In genomic region chr5:52887085-52887484, GRCm38 (mm10) we compare ENCODE assay signal across 10 mouse cellular contexts. TPM values are rescaled to one million over a fixed set of nuclear protein-coding genes. Genes with fewer than 3 reads are reported as not detected.
DNase-seq lines count a peak whose midpoint lies in the region; ATAC-seq and TF ChIP-seq lines count a peak whose summit lies in the region.
"Had no signal": no experiment of that assay in that cellular context is flagged by ENCODE, and none has a peak within 500 bp of the region (broad histone marks: within the 10 kb centered on the region; RNA-seq: fewer than 3 reads in every experiment).

No protein-coding gene starts in this region.

- H3K36me3 ChIP-seq in hindbrain, embryonic 11.5 days (ENCODE audit: control insufficient read depth, insufficient read depth, low read length), result no peaks in the 10 kb centered on the region
- no peaks in the 10 kb centered on the region for H3K36me3 ChIP-seq in hindbrain, embryonic 16.5 days (ENCODE audit: control insufficient read depth, insufficient read depth, low read length)
- H3K36me3 ChIP-seq: embryonic facial prominence, embryonic 15.5 days; midbrain, embryonic 12.5 days had no signal

- peak; percentile 61 for DNase-seq in hindbrain, embryonic 11.5 days (ENCODE audit: low spot score)
- peak; percentile 83 for DNase-seq in ES-CJ7 (ENCODE audit: low read depth, low spot score)
- DNase-seq in c-Kit-positive CD71-negative TER-119-negative erythroid progenitor cells, embryonic 14.5 days (ENCODE audit: low read depth), result peak; percentile 34
- DNase-seq in frontal cortex, postnatal 36 days (ENCODE audit: low spot score in 2 of 2), result peak; percentile 62 to 63
- DNase-seq in left cerebral cortex, adult 2 months (ENCODE audit: extremely low spot score in 1 of 2, low spot score in 2 of 2), result peak; percentile 54 to 61
- peak; percentile 67 for DNase-seq in thymus, postnatal 25 days

- H3K4me2 ChIP-seq in hindbrain, embryonic 11.5 days (replicated peaks; ENCODE audit: low read depth, low read length), result no peak overlapping the region
- no peak overlapping the region for H3K4me2 ChIP-seq in hindbrain, embryonic 16.5 days (ENCODE audit: low read length)
- H3K4me2 ChIP-seq: embryonic facial prominence, embryonic 15.5 days; midbrain, embryonic 12.5 days had no signal

- no peak for ATAC-seq in hindbrain, embryonic 11.5 days (ENCODE audit: low FRiP score)
- no peak for ATAC-seq in hindbrain, embryonic 16.5 days
- 0 out of 2 replicates have a peak, but pooled peaks have one; percentile 23 for ATAC-seq in neutrophil, adult 5-6 weeks (ENCODE audit: extremely low read depth, insufficient number of reproducible peaks, low FRiP score, poor library complexity, severe bottlenecking)

- H3K9me3 ChIP-seq in hindbrain, embryonic 11.5 days (ENCODE audit: control insufficient read depth, low read length), result no peaks in the 10 kb centered on the region
- no peaks in the 10 kb centered on the region for H3K9me3 ChIP-seq in hindbrain, embryonic 16.5 days (ENCODE audit: control insufficient read depth, low read length)
- H3K9me3 ChIP-seq: embryonic facial prominence, embryonic 15.5 days had no signal

- 51% methylated on average over 12 of the region's 12 CpGs for WGBS in hindbrain, embryonic 11.5 days
- WGBS in hindbrain, embryonic 16.5 days, result 58% methylated on average over 12 of the region's 12 CpGs

- H3K27me3 ChIP-seq in hindbrain, embryonic 11.5 days (ENCODE audit: control insufficient read depth, insufficient read depth, low read length), result no peaks in the 10 kb centered on the region
- H3K27me3 ChIP-seq in hindbrain, embryonic 16.5 days (replicated peaks; ENCODE audit: control insufficient read depth, insufficient read depth, low read length), result no peaks in the 10 kb centered on the region
- H3K27me3 ChIP-seq: embryonic facial prominence, embryonic 15.5 days; midbrain, embryonic 12.5 days had no signal

- H3K4me1 ChIP-seq in hindbrain, embryonic 11.5 days (replicated peaks; ENCODE audit: control insufficient read depth, insufficient read depth, low read length), result no peaks in the 10 kb centered on the region
- no peaks in the 10 kb centered on the region for H3K4me1 ChIP-seq in hindbrain, embryonic 16.5 days (ENCODE audit: control insufficient read depth, insufficient read depth, low read depth, low read length)
- H3K4me1 ChIP-seq: embryonic facial prominence, embryonic 15.5 days; midbrain, embryonic 12.5 days had no signal

- no peak overlapping the region for H3K27ac ChIP-seq in hindbrain, embryonic 11.5 days (ENCODE audit: low read depth, low read length)
- no peak overlapping the region for H3K27ac ChIP-seq in hindbrain, embryonic 16.5 days (ENCODE audit: low read depth, low read length)
- no peak overlapping the region for H3K27ac ChIP-seq in left cerebral cortex, adult 2 months
- H3K27ac ChIP-seq: embryonic facial prominence, embryonic 15.5 days; midbrain, embryonic 12.5 days had no signal

- peak; percentile 90 for TF ChIP-seq CTCF in left cerebral cortex, adult 2 months (IDR thresholded peaks at IDR 0.05)

- H3K9ac ChIP-seq in hindbrain, embryonic 11.5 days (ENCODE audit: low read depth, low read length), result no peak overlapping the region
- H3K9ac ChIP-seq in hindbrain, embryonic 16.5 days (ENCODE audit: low read depth, low read length), result no peak overlapping the region
- H3K9ac ChIP-seq: embryonic facial prominence, embryonic 15.5 days; midbrain, embryonic 12.5 days had no signal

- no peak overlapping the region for H3K4me3 ChIP-seq in hindbrain, embryonic 11.5 days (ENCODE audit: low read depth, low read length)
- H3K4me3 ChIP-seq in hindbrain, embryonic 16.5 days (ENCODE audit: low read length), result no peak overlapping the region
- H3K4me3 ChIP-seq in left cerebral cortex, adult 2 months, result no peak overlapping the region
- H3K4me3 ChIP-seq: embryonic facial prominence, embryonic 15.5 days; midbrain, embryonic 12.5 days had no signal

- intact Hi-C loops in left cerebral cortex, adult 2 months (cut with DNase I), result no loop called here

RNA-seq across cellular contexts. Expression of gene Anapc4, which starts 53.3 kb away (rescaled TPM):
- 129 and 142 TPM in 2 replicates for polyA plus RNA-seq in hindbrain, embryonic 11.5 days (2014; fragmentation: Nextera tagmentation; extraction: Ambion mirVana)
- polyA plus RNA-seq in hindbrain, embryonic 16.5 days (2015; fragmentation: Nextera tagmentation; extraction: Ambion mirVana), result 101 TPM in 2 replicates
- 10 to 100 TPM; 69.3 to 71.6 TPM for total RNA-seq in left cerebral cortex, adult 2 months (2021)
- total RNA-seq in neutrophil, adult 5-6 weeks (2017), result 92.9 and 106 TPM in 2 replicates
